11 mouse cellular contexts compared by ENCODE assay signal in genomic region chr4:134357461-134357771, GRCm38 (mm10). TPM values are rescaled to one million over a fixed set of nuclear protein-coding genes. Genes with fewer than 3 reads are reported as not detected.
A peak's percentile ranks its signal among the peaks of the same experiment; 100 is the strongest.
DNase-seq lines count a peak whose midpoint lies in the region; ATAC-seq and TF ChIP-seq lines count a peak whose summit lies in the region.
"Had no signal": no experiment of that assay in that cellular context is flagged by ENCODE, and none has a peak within 500 bp of the region (broad histone marks: within the 10 kb centered on the region; RNA-seq: fewer than 3 reads in every experiment).

No protein-coding gene starts in this region.

- 42% methylated on average over 17 of the region's 17 CpGs for WGBS in limb, embryonic 12.5 days
- 47% methylated on average over 17 of the region's 17 CpGs for WGBS in limb, embryonic 10.5 days
- WGBS in forebrain, embryonic 14.5 days, result 41% methylated on average over 17 of the region's 17 CpGs
- 15% methylated on average over 17 of the region's 17 CpGs for WGBS in intestine, postnatal 0 days
- WGBS in neural tube, embryonic 14.5 days, result 46% methylated on average over 17 of the region's 17 CpGs

- no peak for ATAC-seq in limb, embryonic 12.5 days (ENCODE audit: insufficient number of reproducible peaks, insufficient read depth, low FRiP score, low TSS enrichment, low read depth)
- ATAC-seq in forebrain, embryonic 14.5 days, result no peak
- peak; percentile 60 for ATAC-seq in intestine, postnatal 0 days
- ATAC-seq in neural tube, embryonic 14.5 days (ENCODE audit: low read depth), result no peak

- no peaks in the 10 kb centered on the region for H3K36me3 ChIP-seq in limb, embryonic 12.5 days
- no peaks in the 10 kb centered on the region for H3K36me3 ChIP-seq in limb, embryonic 10.5 days
- no peaks in the 10 kb centered on the region for H3K36me3 ChIP-seq in forebrain, embryonic 14.5 days (ENCODE audit: control insufficient read depth, insufficient read depth, low read length)
- peaks cover under 1% of the 10 kb centered on the region; the same call in 1 of the 2 replicates for H3K36me3 ChIP-seq in intestine, postnatal 0 days (ENCODE audit: control insufficient read depth, insufficient read depth)
- no peaks in the 10 kb centered on the region for H3K36me3 ChIP-seq in neural tube, embryonic 14.5 days (ENCODE audit: control insufficient read depth, insufficient read depth, low read length)

- no peaks in the 10 kb centered on the region for H3K9me3 ChIP-seq in limb, embryonic 12.5 days
- no peaks in the 10 kb centered on the region for H3K9me3 ChIP-seq in limb, embryonic 10.5 days (replicated peaks)
- H3K9me3 ChIP-seq in forebrain, embryonic 14.5 days (replicated peaks; ENCODE audit: control insufficient read depth, low read length), result no peaks in the 10 kb centered on the region
- H3K9me3 ChIP-seq in intestine, postnatal 0 days (ENCODE audit: control insufficient read depth), result no peaks in the 10 kb centered on the region
- no peaks in the 10 kb centered on the region for H3K9me3 ChIP-seq in neural tube, embryonic 14.5 days (ENCODE audit: control insufficient read depth, low read length)

- no peak overlapping the region for H3K4me3 ChIP-seq in limb, embryonic 12.5 days (replicated peaks)
- H3K4me3 ChIP-seq in limb, embryonic 10.5 days, result no peak overlapping the region
- no peak overlapping the region for H3K4me3 ChIP-seq in forebrain, embryonic 14.5 days (ENCODE audit: low read depth, low read length)
- H3K4me3 ChIP-seq in intestine, postnatal 0 days (ENCODE audit: low read depth, low read length), result peak overlapping the region; percentile 14
- H3K4me3 ChIP-seq in neural tube, embryonic 14.5 days (ENCODE audit: low read depth, low read length), result 0 out of 2 replicates have a peak overlapping the region, but pooled peaks have one; percentile 2

- H3K9ac ChIP-seq in limb, embryonic 12.5 days (replicated peaks), result no peak overlapping the region
- H3K9ac ChIP-seq in forebrain, embryonic 14.5 days (ENCODE audit: low read length), result peak overlapping the region; percentile 55
- peak overlapping the region; percentile 23 for H3K9ac ChIP-seq in intestine, postnatal 0 days (ENCODE audit: low read depth, low read length)
- no peak overlapping the region; the same call in 1 of the 2 replicates for H3K9ac ChIP-seq in neural tube, embryonic 14.5 days (replicated peaks; ENCODE audit: low read depth, low read length)

- H3K27ac ChIP-seq in limb, embryonic 12.5 days, result no peak overlapping the region
- H3K27ac ChIP-seq in limb, embryonic 10.5 days, result no peak overlapping the region
- H3K27ac ChIP-seq in forebrain, embryonic 14.5 days (ENCODE audit: low read depth, low read length), result no peak overlapping the region
- H3K27ac ChIP-seq in intestine, postnatal 0 days (ENCODE audit: low read depth, low read length), result peak overlapping the region; percentile 93
- H3K27ac ChIP-seq in neural tube, embryonic 14.5 days (ENCODE audit: low read depth, low read length), result no peak overlapping the region

- peaks cover 34% of the 10 kb centered on the region for H3K4me1 ChIP-seq in limb, embryonic 12.5 days (replicated peaks)
- H3K4me1 ChIP-seq in limb, embryonic 10.5 days, result peaks cover 36% of the 10 kb centered on the region
- H3K4me1 ChIP-seq in forebrain, embryonic 14.5 days (ENCODE audit: control insufficient read depth, insufficient read depth, low read length), result 0 out of 2 replicates have a peak, but pooled peaks cover 3% of the 10 kb centered on the region
- H3K4me1 ChIP-seq in intestine, postnatal 0 days (replicated peaks; ENCODE audit: control insufficient read depth, insufficient read depth, low read length), result peaks cover 6% of the 10 kb centered on the region; the same call in 1 of the 2 replicates
- no peaks in the 10 kb centered on the region for H3K4me1 ChIP-seq in neural tube, embryonic 14.5 days (ENCODE audit: control insufficient read depth, insufficient read depth, low read length)

- peak overlapping the region; percentile 34 for H3K4me2 ChIP-seq in limb, embryonic 12.5 days
- H3K4me2 ChIP-seq in forebrain, embryonic 14.5 days (ENCODE audit: low read length), result peak overlapping the region; percentile 47
- H3K4me2 ChIP-seq in intestine, postnatal 0 days (replicated peaks; ENCODE audit: low read depth), result peak overlapping the region; percentile 66
- peak overlapping the region; percentile 33 for H3K4me2 ChIP-seq in neural tube, embryonic 14.5 days (ENCODE audit: low read depth, low read length)

- no peak for TF ChIP-seq CTCF in intestine, postnatal 0 days (IDR thresholded peaks at IDR 0.05; ENCODE audit: low read depth)

- DNase-seq in limb, embryonic 10.5 days (ENCODE audit: low spot score), result no peak
- no peak for DNase-seq in forebrain, embryonic 14.5 days (ENCODE audit: low spot score)
- no peak for DNase-seq in layer of hippocampus, postnatal 14 days (ENCODE audit: low spot score in 2 of 2)
- no peak for DNase-seq in thymus, postnatal 14 days
- DNase-seq in thymus, postnatal 4 days, result no peak

- H3K27me3 ChIP-seq in limb, embryonic 12.5 days, result peaks cover 21% of the 10 kb centered on the region
- peaks cover 34% of the 10 kb centered on the region for H3K27me3 ChIP-seq in limb, embryonic 10.5 days (ENCODE audit: low read depth, poor library complexity, severe bottlenecking)
- no peaks in the 10 kb centered on the region for H3K27me3 ChIP-seq in forebrain, embryonic 14.5 days (replicated peaks; ENCODE audit: control insufficient read depth, insufficient read depth, low read length)
- H3K27me3 ChIP-seq in intestine, postnatal 0 days (replicated peaks; ENCODE audit: control insufficient read depth, insufficient read depth, low read length), result no peaks in the 10 kb centered on the region
- H3K27me3 ChIP-seq in neural tube, embryonic 14.5 days (ENCODE audit: control insufficient read depth, insufficient read depth, low read length), result no peaks in the 10 kb centered on the region

RNA-seq across cellular contexts. Expression of gene Slc30a2, which starts 14.4 kb away (rescaled TPM):
- polyA plus RNA-seq in limb, embryonic 12.5 days (2016; fragmentation: Nextera tagmentation; extraction: Ambion mirVana), result 0.06 and 0.15 TPM in 2 replicates
- polyA plus RNA-seq in limb, embryonic 10.5 days (2016; fragmentation: Nextera tagmentation; extraction: Ambion mirVana), result not detected in 2 replicates
- 0.05 and 0.06 TPM in 2 replicates for polyA plus RNA-seq in forebrain, embryonic 14.5 days (2014; fragmentation: Nextera tagmentation; extraction: Ambion mirVana)
- polyA plus RNA-seq in intestine, postnatal 0 days (2015; fragmentation: Nextera tagmentation; extraction: Ambion mirVana), result 15.4 and 39.1 TPM in 2 replicates
- polyA plus RNA-seq in neural tube, embryonic 14.5 days (2014; fragmentation: Nextera tagmentation; extraction: Ambion mirVana), result 0.10 and 0.16 TPM in 2 replicates
- not detected for total RNA-seq in layer of hippocampus, postnatal 14 days (2021)
- total RNA-seq: neutrophil, adult 5-6 weeks had no signal
- polyA plus RNA-seq: limb, embryonic 11.5 days had no signal

RNA-seq across cellular contexts. Expression of gene Extl1, which starts 26.2 kb away (rescaled TPM):
- polyA plus RNA-seq in limb, embryonic 12.5 days (2016; fragmentation: Nextera tagmentation; extraction: Ambion mirVana), result 3.4 and 4.1 TPM in 2 replicates
- 0.44 and 0.75 TPM in 2 replicates for polyA plus RNA-seq in limb, embryonic 10.5 days (2016; fragmentation: Nextera tagmentation; extraction: Ambion mirVana)
- polyA plus RNA-seq in forebrain, embryonic 14.5 days (2014; fragmentation: Nextera tagmentation; extraction: Ambion mirVana), result 0.14 and 0.25 TPM in 2 replicates
- 1.0 and 1.2 TPM in 2 replicates for polyA plus RNA-seq in intestine, postnatal 0 days (2015; fragmentation: Nextera tagmentation; extraction: Ambion mirVana)
- 0.31 and 0.53 TPM in 2 replicates for polyA plus RNA-seq in neural tube, embryonic 14.5 days (2014; fragmentation: Nextera tagmentation; extraction: Ambion mirVana)
- 10 to 100 TPM; 37.6 to 39.5 TPM for total RNA-seq in layer of hippocampus, postnatal 14 days (2021)

RNA-seq across cellular contexts. Expression of gene Pafah2, which starts 38.7 kb away (rescaled TPM):
- polyA plus RNA-seq in limb, embryonic 12.5 days (2016; fragmentation: Nextera tagmentation; extraction: Ambion mirVana), result 9.7 and 10.9 TPM in 2 replicates
- 8.1 and 8.6 TPM in 2 replicates for polyA plus RNA-seq in limb, embryonic 10.5 days (2016; fragmentation: Nextera tagmentation; extraction: Ambion mirVana)
- polyA plus RNA-seq in forebrain, embryonic 14.5 days (2014; fragmentation: Nextera tagmentation; extraction: Ambion mirVana), result 7.6 and 9.8 TPM in 2 replicates
- polyA plus RNA-seq in intestine, postnatal 0 days (2015; fragmentation: Nextera tagmentation; extraction: Ambion mirVana), result 39.8 and 49.2 TPM in 2 replicates
- polyA plus RNA-seq in neural tube, embryonic 14.5 days (2014; fragmentation: Nextera tagmentation; extraction: Ambion mirVana), result 7.7 and 7.8 TPM in 2 replicates
- 10 to 100 TPM in 1 of 2 experiments, 1 to 10 TPM in 1; 7.8 to 10.9 TPM for total RNA-seq in layer of hippocampus, postnatal 14 days (2021)

RNA-seq across cellular contexts. Expression of gene Trim63, which starts 42.5 kb away (rescaled TPM):
- polyA plus RNA-seq in limb, embryonic 12.5 days (2016; fragmentation: Nextera tagmentation; extraction: Ambion mirVana), result 3.3 and 3.6 TPM in 2 replicates
- polyA plus RNA-seq in limb, embryonic 10.5 days (2016; fragmentation: Nextera tagmentation; extraction: Ambion mirVana), result 0.30 and 0.95 TPM in 2 replicates
- polyA plus RNA-seq in forebrain, embryonic 14.5 days (2014; fragmentation: Nextera tagmentation; extraction: Ambion mirVana), result not detected in 2 replicates
- polyA plus RNA-seq in intestine, postnatal 0 days (2015; fragmentation: Nextera tagmentation; extraction: Ambion mirVana), result 1.4 and 1.7 TPM in 2 replicates
- polyA plus RNA-seq in neural tube, embryonic 14.5 days (2014; fragmentation: Nextera tagmentation; extraction: Ambion mirVana), result 0.39 and 0.50 TPM in 2 replicates
- under 1 TPM in 1 of 2 experiments, not detected in 1; 0.21 TPM for total RNA-seq in layer of hippocampus, postnatal 14 days (2021)
- total RNA-seq: adrenal gland, adult 2 months; neutrophil, adult 5-6 weeks had no signal

Comparison
In these comparisons a context has a peak if more than half of its experiments do, and no peak if none do; other contexts are left out.
1. H3K4me3 ChIP-seq: peak in intestine, postnatal 0 days (single experiment) and neural tube, embryonic 14.5 days (single experiment); none in limb, embryonic 12.5 days (single experiment), limb, embryonic 10.5 days (single experiment) and forebrain, embryonic 14.5 days (single experiment).
2. H3K9ac ChIP-seq: peak in forebrain, embryonic 14.5 days (single experiment) and intestine, postnatal 0 days (single experiment); none in limb, embryonic 12.5 days (single experiment) and neural tube, embryonic 14.5 days (single experiment).
3. RNA of gene Slc30a2, which starts 14.4 kb away (polyA plus RNA-seq): 15.4 to 39.1 TPM in intestine, postnatal 0 days; 0.10 to 0.16 TPM in neural tube, embryonic 14.5 days, not detected in limb, embryonic 10.5 days, 0.06 to 0.15 TPM in limb, embryonic 12.5 days and 0.05 to 0.06 TPM in forebrain, embryonic 14.5 days; every median in the first group is over 10 times any median in the second.
4. Peak in every context shown above with its lines, with median percentiles within 50 percentile points of each other: H3K4me2 ChIP-seq.